Mouse (Mus musculus): ENCODE results near the gene Gstm7. TPM values are rescaled to one million over a fixed set of nuclear protein-coding genes. Genes with fewer than 3 reads are reported as not detected.
"Not testable (repeated sequence)": the region's sequence is repeated elsewhere in the genome, so short reads cannot be mapped to it uniquely, and the experiment has no call there.

The Gstm7 gene
- total and polyA plus RNA-seq, 3 experiments = not detected

DNA sequence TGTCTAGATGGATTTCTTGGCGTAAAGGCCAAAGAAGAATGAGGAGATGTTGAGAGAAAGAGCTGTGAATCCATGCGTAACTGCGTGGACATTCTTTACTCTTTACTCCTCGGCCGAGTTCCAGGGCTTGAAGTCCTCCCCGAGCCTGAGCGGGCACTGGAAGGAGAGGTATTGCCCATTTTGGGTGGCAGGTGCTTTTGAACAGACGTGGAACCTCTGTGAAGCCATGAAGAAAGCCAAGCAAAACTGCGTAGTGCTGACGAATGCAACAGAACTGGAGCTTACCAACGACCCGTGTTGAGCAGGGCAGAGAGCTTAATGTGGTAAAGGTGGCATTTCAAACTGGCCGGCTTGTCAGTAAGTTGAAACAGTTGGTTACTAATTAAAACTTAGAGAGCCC is 32.9 kb downstream of the Gstm7 start:
- H3K9me3 ChIP-seq (replicated peaks) = no peaks in the 10 kb centered on the region
- H3K36me3 ChIP-seq (replicated peaks) = no peaks in the 10 kb centered on the region
- H3K4me3 ChIP-seq (ENCODE audit: low read depth, low read length) = no peak overlapping the region
- no peaks in the 10 kb centered on the region for H3K4me1 ChIP-seq (ENCODE audit: insufficient read depth, low read depth, low read length)
- no peak for DNase-seq (ENCODE audit: low spot score)
- H3K27me3 ChIP-seq (ENCODE audit: insufficient read depth, low read length) = peaks cover 26% of the 10 kb centered on the region
- ATAC-seq (ENCODE audit: extremely low read depth, insufficient number of reproducible peaks, low FRiP score, poor library complexity, severe bottlenecking) = no peak
- TF ChIP-seq GATA2 (IDR thresholded peaks at IDR 0.05; ENCODE audit: borderline replicate concordance, low read depth, low read length) = no peak
- no peak for TF ChIP-seq POLR2AphosphoS5 (IDR thresholded peaks at IDR 0.05; ENCODE audit: insufficient replicate concordance, low read depth, low read length)
- TF ChIP-seq GATA1 (IDR thresholded peaks at IDR 0.05; ENCODE audit: borderline replicate concordance, low read length) = no peak
- no peak for TF ChIP-seq CTCF (IDR thresholded peaks at IDR 0.05; ENCODE audit: low read depth, low read length)
- no peak for TF ChIP-seq TAL1 (conservative IDR thresholded peaks at IDR 0.05; ENCODE audit: low read depth, low read length)

DNA sequence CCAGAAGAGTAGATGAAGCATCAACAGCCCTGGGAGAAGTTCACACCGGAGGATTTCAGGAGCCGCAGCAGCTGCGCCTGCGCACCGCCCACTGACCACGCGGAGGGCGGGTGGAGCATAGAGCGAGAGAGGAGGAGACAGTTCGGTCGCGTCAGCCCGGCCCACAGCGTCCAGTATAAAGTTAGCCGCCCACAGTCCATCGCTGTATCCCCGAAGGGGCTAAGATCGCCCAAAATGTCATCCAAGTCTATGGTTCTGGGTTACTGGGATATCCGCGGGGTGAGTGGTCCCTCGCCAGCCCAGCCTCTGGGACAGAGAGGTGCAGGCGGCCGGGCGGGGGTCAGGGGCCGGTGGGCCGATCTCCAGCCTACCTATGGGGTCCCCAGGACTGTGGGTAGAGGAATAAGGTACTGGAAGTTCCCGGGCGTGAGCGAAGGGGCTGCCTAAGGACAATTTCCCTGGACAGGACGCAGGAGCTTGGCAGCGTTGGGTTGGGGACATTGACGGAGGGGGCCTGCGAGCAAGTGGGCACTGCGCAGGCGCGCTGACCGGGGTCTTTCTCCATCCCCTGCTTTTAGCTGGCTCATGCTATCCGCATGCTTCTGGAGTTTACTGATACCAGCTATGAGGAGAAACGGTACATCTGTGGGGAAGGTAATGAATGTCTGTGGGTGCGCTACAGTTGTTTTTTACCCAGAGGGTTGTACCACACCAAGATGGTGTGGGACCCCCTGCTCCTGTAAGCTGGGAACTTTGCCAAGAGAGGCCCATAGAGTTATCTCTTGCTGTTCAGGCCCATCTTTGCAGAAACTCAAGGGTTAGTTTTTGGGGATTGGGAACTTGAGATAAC is 35.7 kb downstream of the Gstm7 start, which contains the start of gene Gstm5:
Gene Gstm5 (plus strand): TSS at position 102 of the 850 bp plus-strand sequence.
- no peak for DNase-seq (ENCODE audit: low spot score)
- Histone ChIP-seq H3K9me3 (replicated peaks) (no peaks in the 10 kb centered on the region), H3K4me1 (ENCODE audit: insufficient read depth, low read depth, low read length) (no peaks in the 10 kb centered on the region), H3K27me3 (ENCODE audit: insufficient read depth, low read length) (peaks cover 19% of the 10 kb centered on the region), H3K36me3 (replicated peaks) (no peaks in the 10 kb centered on the region), H3K4me3 (ENCODE audit: low read depth, low read length) (no peak within 1 kb of the TSS)
- TF ChIP-seq GATA1 (IDR thresholded peaks at IDR 0.05; ENCODE audit: borderline replicate concordance, low read length) (no peak), TAL1 (conservative IDR thresholded peaks at IDR 0.05; ENCODE audit: low read depth, low read length) (no peak), GATA2 (IDR thresholded peaks at IDR 0.05; ENCODE audit: borderline replicate concordance, low read depth, low read length) (no peak), CTCF (IDR thresholded peaks at IDR 0.05; ENCODE audit: low read depth, low read length) (no peak), POLR2AphosphoS5 (IDR thresholded peaks at IDR 0.05; ENCODE audit: insufficient replicate concordance, low read depth, low read length) (no peak)
- ATAC-seq (ENCODE audit: extremely low read depth, insufficient number of reproducible peaks, low FRiP score, poor library complexity, severe bottlenecking) = no peak

DNA sequence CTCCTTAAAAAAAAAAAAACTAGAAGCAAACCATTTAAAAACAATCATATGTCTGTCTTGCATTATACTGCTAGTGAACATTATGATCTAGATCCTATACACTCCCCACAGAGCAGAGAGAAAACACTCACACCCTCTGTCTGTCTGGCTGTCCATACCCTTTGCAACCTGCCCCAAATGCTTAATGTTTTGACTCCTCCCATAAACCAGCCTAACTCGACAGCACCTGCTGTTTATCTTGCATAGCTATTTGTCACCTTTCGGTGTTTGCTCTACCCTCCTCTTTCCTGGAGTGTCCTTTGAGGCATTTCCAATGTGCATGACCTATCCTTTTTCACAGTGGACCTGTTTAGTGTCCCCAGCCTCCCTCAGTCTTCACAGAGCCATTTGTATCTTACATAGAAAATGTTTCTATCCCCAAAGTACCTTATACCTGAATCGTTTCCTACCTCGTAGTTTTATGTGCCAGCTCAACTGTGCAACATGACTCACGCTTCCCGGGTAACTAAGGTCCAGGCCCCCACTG is 36.4 kb downstream of the Gstm7 start:
- no peaks in the 10 kb centered on the region for H3K36me3 ChIP-seq (replicated peaks)
- TF ChIP-seq GATA2 (IDR thresholded peaks at IDR 0.05; ENCODE audit: borderline replicate concordance, low read depth, low read length) = no peak
- no peak for TF ChIP-seq TAL1 (conservative IDR thresholded peaks at IDR 0.05; ENCODE audit: low read depth, low read length)
- no peak for TF ChIP-seq POLR2AphosphoS5 (IDR thresholded peaks at IDR 0.05; ENCODE audit: insufficient replicate concordance, low read depth, low read length)
- TF ChIP-seq CTCF (IDR thresholded peaks at IDR 0.05; ENCODE audit: low read depth, low read length) = no peak
- no peak for TF ChIP-seq GATA1 (IDR thresholded peaks at IDR 0.05; ENCODE audit: borderline replicate concordance, low read length)
- H3K4me3 ChIP-seq (ENCODE audit: low read depth, low read length) = no peak overlapping the region
- no peaks in the 10 kb centered on the region for H3K4me1 ChIP-seq (ENCODE audit: insufficient read depth, low read depth, low read length)
- DNase-seq (ENCODE audit: low spot score) (no peak), ATAC-seq (ENCODE audit: extremely low read depth, insufficient number of reproducible peaks, low FRiP score, poor library complexity, severe bottlenecking) (no peak)
- H3K27me3 ChIP-seq (ENCODE audit: insufficient read depth, low read length) = peaks cover 17% of the 10 kb centered on the region; the same call in 1 of the 2 replicates
- H3K9me3 ChIP-seq (replicated peaks) = no peaks in the 10 kb centered on the region

DNA sequence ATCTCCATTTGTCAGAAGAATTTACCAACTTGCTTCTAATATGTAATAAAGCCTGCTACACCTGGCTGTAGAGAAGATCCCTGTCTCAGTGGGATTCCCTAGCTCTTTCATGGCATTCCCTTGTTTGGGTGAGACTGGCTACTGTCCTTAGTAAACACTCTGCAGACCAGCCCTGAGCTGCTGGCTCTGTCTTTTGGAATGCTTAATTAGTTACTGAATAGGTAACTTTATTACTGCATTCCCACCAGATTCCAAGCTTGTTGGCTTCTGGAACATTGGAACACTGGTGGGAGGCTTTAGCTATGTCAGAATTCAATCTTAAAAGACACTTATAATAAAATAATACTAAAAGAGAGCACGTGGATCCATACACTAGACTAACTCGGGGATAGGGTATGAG is 42.4 kb downstream of the Gstm7 start:
- not testable (repeated sequence) for H3K4me1 ChIP-seq (ENCODE audit: insufficient read depth, low read depth, low read length); H3K4me3 ChIP-seq (ENCODE audit: low read depth, low read length); H3K9me3 ChIP-seq (replicated peaks); ATAC-seq (ENCODE audit: extremely low read depth, insufficient number of reproducible peaks, low FRiP score, poor library complexity, severe bottlenecking); DNase-seq (ENCODE audit: low spot score); H3K36me3 ChIP-seq (replicated peaks)
- peaks cover 30% of the 10 kb centered on the region for H3K27me3 ChIP-seq (ENCODE audit: insufficient read depth, low read length)

DNA sequence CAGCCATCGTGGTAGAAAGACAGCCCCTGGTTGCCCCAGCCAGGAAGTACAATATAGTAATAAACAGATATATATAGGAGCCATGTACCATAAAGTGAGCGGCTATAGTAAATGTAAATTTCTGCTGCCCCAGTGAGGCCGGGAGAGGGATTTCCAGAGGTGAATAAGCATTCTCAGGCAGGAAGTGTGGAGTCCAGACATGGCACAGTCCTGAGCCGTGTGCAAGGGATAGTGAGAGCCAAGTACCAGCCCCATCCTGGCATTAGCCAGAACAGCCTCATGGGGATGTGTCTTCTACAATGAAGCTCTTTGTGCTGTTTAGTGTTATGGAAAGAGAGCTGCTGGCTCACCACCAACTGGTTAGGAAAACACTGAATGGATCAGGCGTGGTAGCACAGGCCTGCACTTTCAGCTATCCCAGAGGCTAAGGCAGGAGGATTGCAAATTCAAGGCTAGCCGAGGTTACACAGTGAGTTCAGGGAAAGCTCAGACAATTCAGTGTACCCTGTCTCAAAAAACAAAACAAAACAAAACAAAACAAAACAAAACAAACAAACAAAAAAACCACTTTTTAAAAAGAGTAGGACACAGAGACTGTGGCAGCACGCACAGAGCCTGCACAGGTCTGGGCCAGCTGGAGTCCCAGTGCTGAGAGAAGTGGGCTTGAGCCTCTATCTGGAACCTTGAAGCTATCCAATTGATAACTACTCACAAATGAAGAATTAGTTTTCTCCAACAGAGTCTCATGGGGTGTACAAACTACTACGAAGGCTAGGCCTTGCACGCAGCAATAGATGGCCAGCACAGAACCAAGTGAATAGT is 43.7 kb downstream of the Gstm7 start:
- ATAC-seq (ENCODE audit: extremely low read depth, insufficient number of reproducible peaks, low FRiP score, poor library complexity, severe bottlenecking) = no peak
- H3K27me3 ChIP-seq (ENCODE audit: insufficient read depth, low read length) = peaks cover 37% of the 10 kb centered on the region
- TF ChIP-seq GATA1 (IDR thresholded peaks at IDR 0.05; ENCODE audit: borderline replicate concordance, low read length) (no peak), POLR2AphosphoS5 (IDR thresholded peaks at IDR 0.05; ENCODE audit: insufficient replicate concordance, low read depth, low read length) (no peak), GATA2 (IDR thresholded peaks at IDR 0.05; ENCODE audit: borderline replicate concordance, low read depth, low read length) (no peak), CTCF (IDR thresholded peaks at IDR 0.05; ENCODE audit: low read depth, low read length) (no peak), TAL1 (conservative IDR thresholded peaks at IDR 0.05; ENCODE audit: low read depth, low read length) (no peak)

More for the DNA sequence above, 43.7 kb downstream of the Gstm7 start:
- no peaks in the 10 kb centered on the region for H3K36me3 ChIP-seq (replicated peaks)
- H3K9me3 ChIP-seq (replicated peaks) = no peaks in the 10 kb centered on the region
- no peak for DNase-seq (ENCODE audit: low spot score)
- no peak overlapping the region for H3K4me3 ChIP-seq (ENCODE audit: low read depth, low read length)
- H3K4me1 ChIP-seq (ENCODE audit: insufficient read depth, low read depth, low read length) = no peaks in the 10 kb centered on the region
